10 mouse cellular contexts compared by ENCODE assay signal in the genomic region with DNA sequence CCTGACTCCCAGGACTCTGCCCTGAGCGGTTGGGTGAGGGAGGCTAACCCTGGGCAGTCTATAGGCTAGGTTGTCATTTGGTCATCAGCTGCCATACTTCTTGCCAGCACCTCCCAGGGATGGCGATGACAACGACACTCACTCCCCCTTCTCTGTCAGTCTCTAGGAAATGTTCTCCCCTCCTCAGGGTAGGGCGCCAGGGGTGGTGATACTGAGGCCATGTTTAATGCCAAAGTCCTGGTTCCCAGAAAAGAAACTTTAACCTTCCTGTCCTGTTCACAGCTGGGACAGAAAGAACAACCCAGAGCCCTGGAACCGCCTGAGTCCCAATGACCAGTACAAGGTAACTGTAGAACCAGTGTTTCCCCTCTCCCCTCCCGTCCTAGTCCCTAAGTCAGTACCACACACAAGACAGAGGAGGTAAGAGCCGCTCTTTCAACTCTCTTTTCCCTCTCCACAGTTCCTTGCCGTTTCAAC. TPM values are rescaled to one million over a fixed set of nuclear protein-coding genes. Genes with fewer than 3 reads are reported as not detected.
DNase-seq lines count a peak whose midpoint lies in the region; ATAC-seq and TF ChIP-seq lines count a peak whose summit lies in the region.
"Had no signal": no experiment of that assay in that cellular context is flagged by ENCODE, and none has a peak within 500 bp of the region (broad histone marks: within the 10 kb centered on the region; RNA-seq: fewer than 3 reads in every experiment).

No protein-coding gene starts in this region.

- no peak overlapping the region; the same call in 1 of the 2 replicates for H3K4me2 ChIP-seq in forebrain, embryonic 13.5 days
- no peak overlapping the region for H3K4me2 ChIP-seq in forebrain, postnatal 0 days (ENCODE audit: low read depth)
- peak overlapping the region; percentile 52 for H3K4me2 ChIP-seq in intestine, embryonic 15.5 days (replicated peaks)
- 0 out of 2 replicates have a peak overlapping the region, but pooled peaks have one; percentile 2 for H3K4me2 ChIP-seq in midbrain, postnatal 0 days (ENCODE audit: low read depth, low read length, poor library complexity, severe bottlenecking)

- TF ChIP-seq POLR2A in liver, adult 2 months (IDR thresholded peaks at IDR 0.05; ENCODE audit: extremely low read depth, insufficient read depth, low read length): no peak

- intact Hi-C loops in gastrocnemius, postnatal 36 days (cut with DNase I): no loop called here

- 0 out of 2 replicates have a peak overlapping the region, but pooled peaks have one; percentile 39 for H3K9ac ChIP-seq in forebrain, embryonic 13.5 days
- no peak overlapping the region for H3K9ac ChIP-seq in forebrain, postnatal 0 days
- peak overlapping the region; percentile 67 for H3K9ac ChIP-seq in liver, adult 2 months (ENCODE audit: low read depth, low read length)
- H3K9ac ChIP-seq in intestine, embryonic 15.5 days: 0 out of 2 replicates have a peak overlapping the region, but pooled peaks have one; percentile 36
- H3K9ac ChIP-seq in midbrain, postnatal 0 days (replicated peaks; ENCODE audit: low read length, poor library complexity, severe bottlenecking): no peak overlapping the region

- H3K4me1 ChIP-seq in forebrain, embryonic 13.5 days: peaks cover 68% of the 10 kb centered on the region
- peaks cover 17% of the 10 kb centered on the region for H3K4me1 ChIP-seq in forebrain, postnatal 0 days (ENCODE audit: insufficient read depth)
- H3K4me1 ChIP-seq in liver, adult 2 months (ENCODE audit: control insufficient read depth, insufficient read depth, low read length): peaks cover 23% of the 10 kb centered on the region
- peaks cover 73% of the 10 kb centered on the region for H3K4me1 ChIP-seq in intestine, embryonic 15.5 days (replicated peaks)
- H3K4me1 ChIP-seq in midbrain, postnatal 0 days (ENCODE audit: insufficient read depth, low read length): peaks cover 21% of the 10 kb centered on the region

- peaks cover 6% of the 10 kb centered on the region; the same call in 1 of the 2 replicates for H3K79me2 ChIP-seq in liver, adult 2 months (ENCODE audit: control insufficient read depth, insufficient read depth, low read length)

- DNase-seq in forebrain, postnatal 0 days: no peak
- DNase-seq in liver, adult 2 months (ENCODE audit: extremely low read depth, low read depth, low spot score): peak; percentile 83
- no peak for DNase-seq in liver
- DNase-seq in midbrain, postnatal 0 days (ENCODE audit: low spot score): no peak
- no peak for DNase-seq in natural killer cell, adult 2 months (ENCODE audit: low spot score in 2 of 2)
- no peak for DNase-seq in gastrocnemius, postnatal 36 days
- DNase-seq: cerebellum, adult 11 months had no signal

- no peaks in the 10 kb centered on the region for H3K9me3 ChIP-seq in forebrain, embryonic 13.5 days (replicated peaks)
- H3K9me3 ChIP-seq in forebrain, postnatal 0 days (ENCODE audit: low read length): no peaks in the 10 kb centered on the region
- no peaks in the 10 kb centered on the region for H3K9me3 ChIP-seq in intestine, embryonic 15.5 days
- H3K9me3 ChIP-seq in midbrain, postnatal 0 days (ENCODE audit: low read length): no peaks in the 10 kb centered on the region
- H3K9me3 ChIP-seq: megakaryocyte, embryonic 14.5 days had no signal

- peaks cover 35% of the 10 kb centered on the region for H3K36me3 ChIP-seq in forebrain, embryonic 13.5 days (ENCODE audit: poor library complexity, severe bottlenecking)
- H3K36me3 ChIP-seq in forebrain, postnatal 0 days (ENCODE audit: insufficient read depth): peaks cover 9% of the 10 kb centered on the region
- H3K36me3 ChIP-seq in liver, adult 2 months (ENCODE audit: control insufficient read depth, insufficient read depth, low read length): peaks cover 11% of the 10 kb centered on the region; the same call in 1 of the 2 replicates
- peaks cover 24% of the 10 kb centered on the region for H3K36me3 ChIP-seq in intestine, embryonic 15.5 days
- peaks cover 19% of the 10 kb centered on the region for H3K36me3 ChIP-seq in midbrain, postnatal 0 days (ENCODE audit: insufficient read depth, low read length)

- no peak overlapping the region for H3K4me3 ChIP-seq in forebrain, embryonic 13.5 days
- H3K4me3 ChIP-seq in forebrain, postnatal 0 days (ENCODE audit: low read depth, low read length): no peak overlapping the region
- H3K4me3 ChIP-seq in liver, adult 2 months (ENCODE audit: insufficient read depth, low read depth, low read length): peak overlapping the region; percentile 36; the same call in 1 of the 2 replicates
- no peak overlapping the region for H3K4me3 ChIP-seq in intestine, embryonic 15.5 days (replicated peaks)
- H3K4me3 ChIP-seq in midbrain, postnatal 0 days (ENCODE audit: low read depth, low read length): no peak overlapping the region
- H3K4me3 ChIP-seq: megakaryocyte, embryonic 14.5 days had no signal

- peaks cover 48% of the 10 kb centered on the region for H3K27me3 ChIP-seq in forebrain, embryonic 13.5 days
- 0 out of 2 replicates have a peak, but pooled peaks cover 10% of the 10 kb centered on the region for H3K27me3 ChIP-seq in forebrain, postnatal 0 days (ENCODE audit: insufficient read depth, low read length)
- H3K27me3 ChIP-seq in liver, adult 2 months (ENCODE audit: control insufficient read depth, insufficient read depth, low read length): no peaks in the 10 kb centered on the region; the same call in 1 of the 2 replicates
- H3K27me3 ChIP-seq in intestine, embryonic 15.5 days (replicated peaks): peaks cover 45% of the 10 kb centered on the region
- no peaks in the 10 kb centered on the region for H3K27me3 ChIP-seq in midbrain, postnatal 0 days (ENCODE audit: insufficient read depth, low read length)

- H3K27ac ChIP-seq in forebrain, embryonic 13.5 days: no peak overlapping the region
- no peak overlapping the region for H3K27ac ChIP-seq in forebrain, postnatal 0 days (ENCODE audit: low read depth, low read length)
- H3K27ac ChIP-seq in liver, adult 2 months (replicated peaks; ENCODE audit: insufficient read depth, low read depth, low read length): peak overlapping the region; percentile 80
- H3K27ac ChIP-seq in intestine, embryonic 15.5 days: peak overlapping the region; percentile 52
- H3K27ac ChIP-seq in midbrain, postnatal 0 days (ENCODE audit: low read depth, low read length): no peak overlapping the region

- no peak for TF ChIP-seq CTCF in forebrain, postnatal 0 days (IDR thresholded peaks at IDR 0.05; ENCODE audit: low read depth)
- no peak for TF ChIP-seq CTCF in liver, adult 2 months (IDR thresholded peaks at IDR 0.05; ENCODE audit: low read depth, low read length)
- TF ChIP-seq CTCF in midbrain, postnatal 0 days (IDR thresholded peaks at IDR 0.05): no peak

- ATAC-seq in forebrain, embryonic 13.5 days: no peak
- ATAC-seq in forebrain, postnatal 0 days: no peak
- 0 out of 2 replicates have a peak, but pooled peaks have one; percentile 5 for ATAC-seq in intestine, embryonic 15.5 days
- ATAC-seq in midbrain, postnatal 0 days (ENCODE audit: low FRiP score): no peak

- 19% methylated on average over 8 of the region's 8 CpGs for WGBS in forebrain, embryonic 13.5 days
- WGBS in forebrain, postnatal 0 days: 30% methylated on average over 8 of the region's 8 CpGs
- 18% methylated on average over 8 of the region's 8 CpGs for WGBS in liver, adult 2 months
- WGBS in intestine, embryonic 15.5 days: 35% methylated on average over 8 of the region's 8 CpGs
- 28% methylated on average over 8 of the region's 8 CpGs for WGBS in midbrain, postnatal 0 days

RNA-seq across cellular contexts. Expression of gene Ndufa4l2, which starts 1.3 kb away (rescaled TPM):
- polyA plus RNA-seq in forebrain, embryonic 13.5 days (2015; fragmentation: Nextera tagmentation; extraction: Ambion mirVana): 11.9 and 12.8 TPM in 2 replicates
- total RNA-seq in forebrain, postnatal 0 days (2014; rRNA removed): 4.9 and 15.5 TPM in 2 replicates
- polyA plus RNA-seq in forebrain, postnatal 0 days (2015; fragmentation: Nextera tagmentation; extraction: Ambion mirVana): 15.2 and 15.5 TPM in 2 replicates
- 0.09 and 0.40 TPM in 2 replicates for total RNA-seq in liver, adult 2 months (2014; rRNA removed)
- polyA plus RNA-seq in liver, adult 2 months (2012; rRNA removed): 4.0 and 4.4 TPM in 2 replicates
- polyA plus RNA-seq in intestine, embryonic 15.5 days (2015; fragmentation: Nextera tagmentation; extraction: Ambion mirVana): 52.7 and 53.8 TPM in 2 replicates
- 16.2 and 16.6 TPM in 2 replicates for total RNA-seq in midbrain, postnatal 0 days (2014; rRNA removed)
- polyA plus RNA-seq in midbrain, postnatal 0 days (2015; fragmentation: Nextera tagmentation; extraction: Ambion mirVana): 18.7 and 19.9 TPM in 2 replicates
- 10 to 100 TPM; 11.0 to 11.3 TPM for total RNA-seq in gastrocnemius, postnatal 36 days (2021)

RNA-seq across cellular contexts. Expression of gene Shmt2, which starts 6.2 kb away (rescaled TPM):
- 89.6 and 91.5 TPM in 2 replicates for polyA plus RNA-seq in forebrain, embryonic 13.5 days (2015; fragmentation: Nextera tagmentation; extraction: Ambion mirVana)
- 31.5 and 43.8 TPM in 2 replicates for total RNA-seq in forebrain, postnatal 0 days (2014; rRNA removed)
- 39.0 and 39.9 TPM in 2 replicates for polyA plus RNA-seq in forebrain, postnatal 0 days (2015; fragmentation: Nextera tagmentation; extraction: Ambion mirVana)
- 130 and 154 TPM in 2 replicates for total RNA-seq in liver, adult 2 months (2014; rRNA removed)
- polyA plus RNA-seq in liver, adult 2 months (2012; rRNA removed): 309 and 324 TPM in 2 replicates
- polyA plus RNA-seq in intestine, embryonic 15.5 days (2015; fragmentation: Nextera tagmentation; extraction: Ambion mirVana): 147 and 149 TPM in 2 replicates
- 39.8 and 48.0 TPM in 2 replicates for total RNA-seq in midbrain, postnatal 0 days (2014; rRNA removed)
- 32.8 and 34.2 TPM in 2 replicates for polyA plus RNA-seq in midbrain, postnatal 0 days (2015; fragmentation: Nextera tagmentation; extraction: Ambion mirVana)
- 10 to 100 TPM; 23.4 to 26.4 TPM for total RNA-seq in gastrocnemius, postnatal 36 days (2021)

RNA-seq across cellular contexts. Expression of gene Stac3, which starts 14.5 kb away (rescaled TPM):
- 1.0 and 1.1 TPM in 2 replicates for polyA plus RNA-seq in forebrain, embryonic 13.5 days (2015; fragmentation: Nextera tagmentation; extraction: Ambion mirVana)
- 0.85 and 1.7 TPM in 2 replicates for total RNA-seq in forebrain, postnatal 0 days (2014; rRNA removed)
- polyA plus RNA-seq in forebrain, postnatal 0 days (2015; fragmentation: Nextera tagmentation; extraction: Ambion mirVana): 0.20 and 0.50 TPM in 2 replicates
- total RNA-seq in liver, adult 2 months (2014; rRNA removed): 0.20 and 0.37 TPM in 2 replicates
- 0.42 and 0.49 TPM in 2 replicates for polyA plus RNA-seq in liver, adult 2 months (2012; rRNA removed)
- 0.41 and 0.74 TPM in 2 replicates for polyA plus RNA-seq in intestine, embryonic 15.5 days (2015; fragmentation: Nextera tagmentation; extraction: Ambion mirVana)
- total RNA-seq in midbrain, postnatal 0 days (2014; rRNA removed): 1.2 and 2.3 TPM in 2 replicates
- 0.51 and 1.0 TPM in 2 replicates for polyA plus RNA-seq in midbrain, postnatal 0 days (2015; fragmentation: Nextera tagmentation; extraction: Ambion mirVana)
- total RNA-seq in gastrocnemius, postnatal 36 days (2021): 100 to 1,000 TPM; 342 to 376 TPM

RNA-seq across cellular contexts. Expression of gene Nxph4, which starts 18.3 kb away (rescaled TPM):
- 36.8 and 50.7 TPM in 2 replicates for polyA plus RNA-seq in forebrain, embryonic 13.5 days (2015; fragmentation: Nextera tagmentation; extraction: Ambion mirVana)
- total RNA-seq in forebrain, postnatal 0 days (2014; rRNA removed): 2.1 and 2.2 TPM in 2 replicates
- 19.9 and 22.6 TPM in 2 replicates for polyA plus RNA-seq in forebrain, postnatal 0 days (2015; fragmentation: Nextera tagmentation; extraction: Ambion mirVana)
- total RNA-seq in liver, adult 2 months (2014; rRNA removed): not detected in 2 replicates
- polyA plus RNA-seq in liver, adult 2 months (2012; rRNA removed): 0.05 TPM in 1 of 2 replicates, not detected in the other
- polyA plus RNA-seq in intestine, embryonic 15.5 days (2015; fragmentation: Nextera tagmentation; extraction: Ambion mirVana): 4.9 and 5.7 TPM in 2 replicates
- 11.8 and 22.6 TPM in 2 replicates for total RNA-seq in midbrain, postnatal 0 days (2014; rRNA removed)
- polyA plus RNA-seq in midbrain, postnatal 0 days (2015; fragmentation: Nextera tagmentation; extraction: Ambion mirVana): 68.9 and 72.4 TPM in 2 replicates
- total RNA-seq in gastrocnemius, postnatal 36 days (2021): under 1 TPM; 0.20 TPM

Comparison
In these comparisons a context has a peak if more than half of its experiments do, and no peak if none do; other contexts are left out.
1. H3K9ac ChIP-seq: peak in forebrain, embryonic 13.5 days (single experiment), liver, adult 2 months (single experiment) and intestine, embryonic 15.5 days (single experiment); none in forebrain, postnatal 0 days (single experiment) and midbrain, postnatal 0 days (single experiment).
2. H3K27ac ChIP-seq: peak in liver, adult 2 months (single experiment) and intestine, embryonic 15.5 days (single experiment); none in forebrain, embryonic 13.5 days (single experiment), forebrain, postnatal 0 days (single experiment) and midbrain, postnatal 0 days (single experiment).
3. H3K4me2 ChIP-seq: peak in intestine, embryonic 15.5 days (single experiment) and midbrain, postnatal 0 days (single experiment); none in forebrain, embryonic 13.5 days (single experiment) and forebrain, postnatal 0 days (single experiment).